Mouse (Mus musculus): Measurements from ENCODE around the gene Zfp1.

The Zfp1 gene

GRCm38 (mm10) chr8:111625694-111626527 is 17.3 kb upstream of the Zfp1 start:
- DNase-seq = peak; percentile 80

GRCm38 (mm10) chr8:111626528-111626820 is 16.7 kb upstream of the Zfp1 start:
- DNase-seq = no peak

GRCm38 (mm10) chr8:111626933-111627332 is 16.3 kb upstream of the Zfp1 start:
- no peak for DNase-seq

GRCm38 (mm10) chr8:111627923-111628322 is 15.3 kb upstream of the Zfp1 start:
- DNase-seq = peak; percentile 48

GRCm38 (mm10) chr8:111628401-111628800 is 14.8 kb upstream of the Zfp1 start:
- no peak for DNase-seq

- no peak for DNase-seq
Measured at GRCm38 (mm10) chr8:111628894-111629501, 14.2 kb upstream of the Zfp1 start.

- DNase-seq = peak; percentile 81
Measured at GRCm38 (mm10) chr8:111630105-111630521, 13.1 kb upstream of the Zfp1 start, which contains the start of gene Ldhd. Gene Ldhd, minus strand, starts transcription at chr8:111630374.

- no peak for DNase-seq
Measured at GRCm38 (mm10) chr8:111631589-111631988, 11.6 kb upstream of the Zfp1 start.

GRCm38 (mm10) chr8:111632976-111633375 is 10.2 kb upstream of the Zfp1 start:
- no peak for DNase-seq

- DNase-seq = no peak
Measured at GRCm38 (mm10) chr8:111638086-111638485, 5.1 kb upstream of the Zfp1 start.

GRCm38 (mm10) chr8:111641064-111641463 is 2.1 kb upstream of the Zfp1 start:
- no peak for DNase-seq

- DNase-seq = no peak
Measured at GRCm38 (mm10) chr8:111642496-111642895, 705 bp upstream of the Zfp1 start.

- no peak for DNase-seq
Measured at GRCm38 (mm10) chr8:111642939-111643263, 300 bp upstream of the Zfp1 start.

- DNase-seq = peak; percentile 57
Measured at GRCm38 (mm10) chr8:111644286-111645051, 1.3 kb downstream of the Zfp1 start.

- no peak for DNase-seq
Measured at GRCm38 (mm10) chr8:111645715-111646114, 2.5 kb downstream of the Zfp1 start.

- DNase-seq = no peak
Measured at GRCm38 (mm10) chr8:111648834-111649233, 5.6 kb downstream of the Zfp1 start.

- DNase-seq = no peak
Measured at GRCm38 (mm10) chr8:111650651-111651050, 7.5 kb downstream of the Zfp1 start.

GRCm38 (mm10) chr8:111653524-111653923 is 10.3 kb downstream of the Zfp1 start:
- no peak for DNase-seq

GRCm38 (mm10) chr8:111657312-111657854 is 14.2 kb downstream of the Zfp1 start:
- DNase-seq = no peak

- no peak for DNase-seq
Measured at GRCm38 (mm10) chr8:111658819-111659423, 15.7 kb downstream of the Zfp1 start.

GRCm38 (mm10) chr8:111662473-111662872 is 19.3 kb downstream of the Zfp1 start:
- peak; percentile 88 for DNase-seq

- DNase-seq = no peak
Measured at GRCm38 (mm10) chr8:111666751-111667150, 23.6 kb downstream of the Zfp1 start.

GRCm38 (mm10) chr8:111676237-111676636 is 33.0 kb downstream of the Zfp1 start:
- DNase-seq = no peak
